Mouse (Mus musculus) MEL (cell line): ENCODE measurements at regions not wholly inside any gene's neighbourhood (a gene's known extent, or its start where the extent isn't known, plus 50 kb on each side); places are given as distances from the start of the nearest gene placed in this dataset.

Source experiments
- DNase-seq: peaks from one replicate; pipeline ENCODE4 v3.0.0; 2011; ENCODE audit warnings: low read depth, low spot score
- H3K27ac ChIP-seq: 2 replicates; pipeline ENCODE4 v1.5.1; 2012; ENCODE audit warnings: low read depth, mild to moderate bottlenecking, control low read depth, low read length, moderate library complexity; ENCODE audit not compliant: control insufficient read depth
- H3K27me3 ChIP-seq, 2 experiments: fragments of 150-350 bp in 1 of 2; sonication (generic) in 1 of 2; 2 replicates each; pipeline ENCODE4 v1.6.1; 2012; ENCODE audit warnings: low read length in 2 of 2, mild to moderate bottlenecking in 2 of 2, improper control_type of control experiment in 1 of 2, moderate library complexity in 1 of 2; ENCODE audit not compliant: insufficient read depth in 2 of 2, control insufficient read depth in 1 of 2
- H3K36me3 ChIP-seq, 2 experiments: 2 replicates each; pipeline ENCODE4 v1.6.1; 2012 to 2014; ENCODE audit warnings: low read length in 2 of 2, improper control_type of control experiment in 1 of 2, inconsistent platforms in 1 of 2, mild to moderate bottlenecking in 1 of 2; ENCODE audit not compliant: insufficient read depth in 2 of 2, control insufficient read depth in 1 of 2
- H3K4me1 ChIP-seq, 2 experiments: fragments of 150-350 bp in 1 of 2; sonication (generic) in 1 of 2; 2 replicates each; pipeline ENCODE4 v1.6.1; 2012; ENCODE audit warnings: low read length in 2 of 2, improper control_type of control experiment in 1 of 2, mild to moderate bottlenecking in 1 of 2; ENCODE audit not compliant: insufficient read depth in 2 of 2, control insufficient read depth in 1 of 2
- H3K4me3 ChIP-seq, 2 experiments: fragments of 150-350 bp in 1 of 2; sonication (generic) in 1 of 2; 2 replicates each; pipeline ENCODE4 v1.5.1; 2012; ENCODE audit warnings: low read depth in 2 of 2, low read length in 2 of 2, mild to moderate bottlenecking in 2 of 2, moderate library complexity in 2 of 2, control low read depth in 1 of 2, improper control_type of control experiment in 1 of 2; ENCODE audit not compliant: control insufficient read depth in 1 of 2, insufficient read depth in 1 of 2
- H3K79me2 ChIP-seq: 2 replicates; pipeline ENCODE4 v1.6.1; 2012; ENCODE audit warnings: mild to moderate bottlenecking, low read length, moderate library complexity; ENCODE audit not compliant: control insufficient read depth, poor library complexity, insufficient read depth
- H3K9ac ChIP-seq: 2 replicates; pipeline ENCODE4 v1.6.1; 2012; ENCODE audit warnings: low read depth, mild to moderate bottlenecking, control low read depth, low read length, moderate library complexity; ENCODE audit not compliant: control insufficient read depth, poor library complexity, severe bottlenecking
- H3K9me3 ChIP-seq: fragments of 150-350 bp; sonication (generic); replicated peaks from 2 replicates; pipeline ENCODE4 v1.6.1; 2012; ENCODE audit warnings: mild to moderate bottlenecking, low read length, improper control_type of control experiment, moderate library complexity; ENCODE audit not compliant: insufficient read depth
- BHLHE40 ChIP-seq: IDR thresholded peaks from 2 replicates; pipeline ENCODE4 v1.6.1; 2012; ENCODE audit warnings: low read depth, mild to moderate bottlenecking, inconsistent platforms, low read length, improper control_type of control experiment, borderline replicate concordance
- CHD2 ChIP-seq: IDR thresholded peaks from 2 replicates; pipeline ENCODE4 v1.6.1; 2011; ENCODE audit warnings: low read length, improper control_type of control experiment
- E2F4 ChIP-seq: IDR thresholded peaks from 2 replicates; pipeline ENCODE4 v1.6.1; 2011; ENCODE audit warnings: low read depth, low read length, improper control_type of control experiment, borderline replicate concordance
- ETS1 ChIP-seq: IDR thresholded peaks from 2 replicates; pipeline ENCODE4 v1.6.1; 2012; ENCODE audit warnings: low read depth, mild to moderate bottlenecking, inconsistent platforms, low read length, improper control_type of control experiment, moderate library complexity
- GABPA ChIP-seq: IDR thresholded peaks from 2 replicates; pipeline ENCODE4 v1.6.1; 2012; ENCODE audit warnings: low read depth, mild to moderate bottlenecking, inconsistent platforms, low read length, improper control_type of control experiment, moderate library complexity
- MXI1 ChIP-seq: IDR thresholded peaks from 2 replicates; pipeline ENCODE4 v1.6.1; 2011; ENCODE audit warnings: mild to moderate bottlenecking, low read depth, low read length, improper control_type of control experiment
- MYB ChIP-seq: IDR thresholded peaks from 2 replicates; pipeline ENCODE4 v1.6.1; 2011; ENCODE audit warnings: mild to moderate bottlenecking, low read depth, low read length, improper control_type of control experiment
- MYC ChIP-seq: IDR thresholded peaks from 2 replicates; pipeline ENCODE4 v1.6.1; 2011; ENCODE audit warnings: low read depth, mild to moderate bottlenecking, low read length, improper control_type of control experiment, moderate library complexity
- NELFE ChIP-seq: IDR thresholded peaks from 2 replicates; pipeline ENCODE4 v1.6.1; 2011; ENCODE audit warnings: low read depth, low read length, improper control_type of control experiment
- NRF1 ChIP-seq: IDR thresholded peaks from 2 replicates; pipeline ENCODE4 v1.6.1; 2014; ENCODE audit warnings: low read depth, mild to moderate bottlenecking, inconsistent platforms, low read length, improper control_type of control experiment, moderate library complexity; ENCODE audit not compliant: poor library complexity, insufficient read depth, severe bottlenecking
- POLR2A ChIP-seq, 2 experiments: IDR thresholded peaks; 2 replicates each; pipeline ENCODE4 v1.6.1; 2011 to 2012; ENCODE audit warnings: low read length in 2 of 2, mild to moderate bottlenecking in 2 of 2, control low read depth in 1 of 2, improper control_type of control experiment in 1 of 2, low read depth in 1 of 2, moderate library complexity in 1 of 2; ENCODE audit not compliant: control insufficient read depth in 1 of 2, insufficient read depth in 1 of 2, poor library complexity in 1 of 2
- POLR2AphosphoS5 ChIP-seq: IDR thresholded peaks from 2 replicates; pipeline ENCODE4 v1.6.1; 2012; ENCODE audit warnings: low read depth, borderline replicate concordance, mild to moderate bottlenecking, inconsistent platforms, low read length, moderate library complexity, mixed read lengths
- RAD21 ChIP-seq: IDR thresholded peaks from 2 replicates; pipeline ENCODE4 v1.6.1; 2011; ENCODE audit warnings: mild to moderate bottlenecking, low read depth, low read length, improper control_type of control experiment
- SMC3 ChIP-seq: IDR thresholded peaks from 2 replicates; pipeline ENCODE4 v1.6.1; 2011; ENCODE audit warnings: low read depth, low read length, improper control_type of control experiment
- TBP ChIP-seq: IDR thresholded peaks from 2 replicates; pipeline ENCODE4 v1.8.0; 2011; ENCODE audit warnings: low read depth, low read length, improper control_type of control experiment
- UBTF ChIP-seq: IDR thresholded peaks from 2 replicates; pipeline ENCODE4 v1.6.1; 2012; ENCODE audit warnings: low read depth, mild to moderate bottlenecking, inconsistent platforms, low read length, improper control_type of control experiment, moderate library complexity, borderline replicate concordance; ENCODE audit not compliant: insufficient read depth
- ZMIZ1 ChIP-seq: IDR thresholded peaks from 2 replicates; pipeline ENCODE4 v1.6.1; 2012; ENCODE audit warnings: low read depth, mild to moderate bottlenecking, inconsistent platforms, low read length, improper control_type of control experiment, moderate library complexity

DNA sequence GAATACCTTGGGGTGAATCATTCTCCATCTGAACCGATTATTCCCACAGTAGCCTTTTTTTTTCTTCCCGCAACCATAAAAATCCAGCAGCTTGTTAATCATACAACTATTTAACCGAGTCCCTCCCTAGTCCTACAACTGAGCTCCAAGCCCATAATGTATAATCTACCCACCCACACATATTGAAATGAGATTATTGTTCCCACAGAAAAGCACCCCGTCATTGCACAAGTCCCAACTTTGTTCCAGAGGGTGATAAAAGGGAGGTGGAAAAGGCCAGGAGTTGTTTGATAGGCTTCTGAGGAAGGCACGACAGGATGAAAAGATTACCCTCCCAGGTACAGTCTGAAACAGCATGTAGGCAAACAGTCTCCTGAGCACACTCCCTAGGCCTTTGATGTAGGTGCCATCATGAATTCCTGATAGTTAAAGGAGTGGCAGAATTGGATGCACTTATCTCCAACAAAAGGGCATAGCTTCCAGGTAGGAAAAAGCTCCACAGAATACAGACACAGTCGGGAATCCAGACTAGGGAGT is 583.6 kb upstream of the A1bg start:
- Histone ChIP-seq H3K9ac (no peak overlapping the region), H3K27me3 (no peaks in the 10 kb centered on the region), H3K4me1 (no peaks in the 10 kb centered on the region), H3K9me3 (no peaks in the 10 kb centered on the region), H3K79me2 (no peaks in the 10 kb centered on the region), H3K27ac (no peak overlapping the region), H3K36me3 (no peaks in the 10 kb centered on the region), H3K4me3 (no peak overlapping the region)
- no peak for DNase-seq
- TF ChIP-seq CHD2 (no peak), MXI1 (no peak), TBP (no peak), SMC3 (no peak), RAD21 (no peak), GABPA (no peak), ETS1 (no peak)

- no peaks in the 10 kb centered on the region for H3K36me3 ChIP-seq
- H3K27ac ChIP-seq = no peak overlapping the region
- TF ChIP-seq UBTF (no peak), MYB (no peak), MYC (no peak), NRF1 (no peak), NELFE (no peak), POLR2A (IDR thresholded peaks at IDR 0.05; ENCODE audit: control insufficient read depth in 1 of 2, insufficient read depth in 1 of 2, low read depth in 1 of 2, low read length in 2 of 2, poor library complexity in 1 of 2) (no peak), POLR2AphosphoS5 (no peak), E2F4 (no peak), ZMIZ1 (no peak), GABPA (no peak), BHLHE40 (no peak)
- H3K4me3 ChIP-seq = no peak overlapping the region
- H3K79me2 ChIP-seq = no peaks in the 10 kb centered on the region
- no peaks in the 10 kb centered on the region for H3K27me3 ChIP-seq
- H3K9me3 ChIP-seq = no peaks in the 10 kb centered on the region
- H3K4me1 ChIP-seq = no peaks in the 10 kb centered on the region
- no peak for DNase-seq
- no peak overlapping the region for H3K9ac ChIP-seq
Observed at GRCm38 (mm10) chr15:61503436-61503835, 580.6 kb upstream of the A1bg start.
